Mouse (Mus musculus): ENCODE measurements around the gene Nlk. TPM values are rescaled to one million over a fixed set of nuclear protein-coding genes. Genes with fewer than 3 reads are reported as not detected.
A peak's percentile ranks its signal among the peaks of the same experiment; 100 is the strongest.
"Not testable (repeated sequence)": the region's sequence is repeated elsewhere in the genome, so short reads cannot be mapped to it uniquely, and the experiment has no call there.

Nlk gene
- total RNA-seq, 2 experiments from 2014 or later: 5.6 to 6.2 TPM

GRCm38 (mm10) chr11:78556070-78556469, 141.1 kb downstream of the Nlk start:
- DNase-seq: no peak
- intact Hi-C loops (cut with DNase I; ENCODE audit: low total_unique reads): loop anchor here (5.0 kb wide), 1 partner anchor 271 kb away; the partner anchor contains the start of gene Lyrm9

DNA sequence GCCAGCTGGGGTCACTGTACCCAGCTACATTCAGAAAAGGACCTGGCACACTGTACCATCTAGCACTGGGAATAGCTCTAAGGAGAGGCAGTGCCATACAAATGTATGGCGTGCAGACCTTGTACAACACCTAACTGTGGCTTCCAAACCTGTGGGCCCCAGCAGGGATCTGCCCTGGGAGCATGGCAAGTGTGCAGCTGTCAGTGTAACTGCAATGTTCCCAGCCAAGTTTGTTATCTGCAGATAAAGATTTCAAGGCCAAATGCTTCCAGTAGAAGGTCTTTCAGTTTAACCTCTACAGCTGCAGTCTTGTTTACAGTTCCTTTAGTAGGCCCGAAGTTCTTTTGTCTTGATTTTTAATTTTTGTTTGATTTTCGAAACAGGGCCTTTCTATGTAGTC, 141.6 kb downstream of the Nlk start:
- intact Hi-C loops (cut with DNase I; ENCODE audit: low total_unique reads): loop anchor here (5.0 kb wide), 1 partner anchor 272 kb away; the partner anchor contains the start of gene Lyrm9

DNA sequence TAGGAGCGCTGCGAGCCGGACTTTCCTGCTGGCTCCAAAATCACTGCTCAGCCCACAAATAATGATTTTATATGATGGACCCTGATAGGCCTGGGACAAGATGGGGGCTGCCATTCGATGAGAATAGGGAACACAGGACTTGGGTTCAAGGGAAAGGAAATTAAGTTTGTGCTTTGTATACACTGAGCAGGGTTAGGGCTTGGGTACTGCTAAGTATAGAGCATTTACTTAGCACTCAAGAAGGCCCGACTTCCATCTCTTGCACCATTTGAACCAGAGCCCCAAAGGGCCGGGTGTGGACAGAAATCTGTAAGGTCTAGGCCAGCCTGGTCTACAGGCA, 146.1 kb downstream of the Nlk start:
- intact Hi-C loops (cut with DNase I; ENCODE audit: low total_unique reads): no loop called here
- no peak for DNase-seq

More for the DNA sequence above, 141.6 kb downstream of the Nlk start:
- DNase-seq: no peak

DNA sequence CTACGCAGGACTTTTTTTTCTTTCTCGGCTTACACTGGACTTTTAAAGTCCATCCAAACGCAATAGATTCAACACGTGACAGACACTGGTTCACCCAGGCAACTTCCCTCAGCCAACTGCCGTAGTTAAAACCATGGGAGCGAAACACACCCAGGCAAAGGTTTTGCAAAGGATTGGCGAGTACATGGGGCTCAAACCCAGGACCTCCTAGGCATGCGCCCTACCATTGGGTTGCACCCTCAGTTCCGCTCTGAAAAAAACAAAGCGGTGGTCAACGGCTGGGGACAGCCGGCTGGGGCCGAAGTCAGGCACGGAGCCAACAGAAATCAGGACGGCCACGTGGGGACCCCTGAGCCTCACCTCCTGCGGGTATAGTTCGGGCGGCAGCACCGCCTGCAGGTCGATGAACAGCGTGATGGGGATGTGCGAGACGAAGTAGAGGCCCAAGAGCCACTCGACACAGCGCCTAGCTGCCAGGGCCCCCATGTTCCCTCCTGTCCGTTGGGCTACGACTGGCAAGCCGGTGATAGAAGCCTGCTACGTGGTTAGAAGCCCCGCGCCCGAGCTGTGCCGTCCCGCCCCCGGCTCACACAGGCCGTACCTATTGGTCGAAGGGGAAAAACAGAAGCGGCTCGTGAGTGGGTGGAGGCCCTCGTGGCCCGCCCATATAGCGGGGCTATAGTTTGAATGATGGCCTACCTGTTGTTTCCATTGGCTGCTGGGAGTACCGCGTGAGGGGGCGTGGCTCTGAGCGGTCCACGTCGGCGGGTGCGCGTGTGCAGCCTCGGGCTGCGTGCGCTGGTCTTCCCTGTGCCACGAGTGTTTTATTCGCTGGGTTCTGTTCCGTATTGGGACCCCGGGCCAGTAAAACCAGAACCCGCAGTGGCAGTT, 146.8 kb downstream of the Nlk start, which contains the start of gene Tmem97:
Gene Tmem97, minus strand, starts transcription at position 610 of the 891 bp plus-strand sequence.
- peak; percentile 95 for DNase-seq
- intact Hi-C loops (cut with DNase I; ENCODE audit: low total_unique reads): no loop called here

DNA sequence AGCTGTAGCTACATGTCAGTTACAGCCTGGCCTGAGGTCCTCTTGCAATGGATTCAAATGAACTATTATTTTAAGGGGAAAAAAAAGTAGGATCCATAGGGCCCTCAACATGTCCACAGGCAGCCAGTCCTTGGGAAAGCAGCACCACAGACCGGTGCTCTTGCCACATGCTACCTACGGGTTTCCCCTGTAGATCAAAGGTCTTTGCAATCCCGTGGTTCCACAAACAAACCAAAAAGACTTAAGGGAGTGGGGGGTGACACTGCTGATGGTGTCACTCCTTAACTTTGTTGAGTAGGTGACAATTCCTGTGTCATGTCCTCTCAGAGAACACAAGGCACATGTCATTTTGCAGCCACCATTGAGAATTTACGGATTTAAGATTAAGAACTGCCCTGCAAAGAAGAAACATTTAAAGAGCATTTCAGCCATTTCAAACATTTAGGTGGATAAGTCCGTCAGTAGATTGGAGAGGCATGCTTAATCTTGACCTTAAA, 147.6 kb downstream of the Nlk start:
- intact Hi-C loops (cut with DNase I; ENCODE audit: low total_unique reads): no loop called here

DNA sequence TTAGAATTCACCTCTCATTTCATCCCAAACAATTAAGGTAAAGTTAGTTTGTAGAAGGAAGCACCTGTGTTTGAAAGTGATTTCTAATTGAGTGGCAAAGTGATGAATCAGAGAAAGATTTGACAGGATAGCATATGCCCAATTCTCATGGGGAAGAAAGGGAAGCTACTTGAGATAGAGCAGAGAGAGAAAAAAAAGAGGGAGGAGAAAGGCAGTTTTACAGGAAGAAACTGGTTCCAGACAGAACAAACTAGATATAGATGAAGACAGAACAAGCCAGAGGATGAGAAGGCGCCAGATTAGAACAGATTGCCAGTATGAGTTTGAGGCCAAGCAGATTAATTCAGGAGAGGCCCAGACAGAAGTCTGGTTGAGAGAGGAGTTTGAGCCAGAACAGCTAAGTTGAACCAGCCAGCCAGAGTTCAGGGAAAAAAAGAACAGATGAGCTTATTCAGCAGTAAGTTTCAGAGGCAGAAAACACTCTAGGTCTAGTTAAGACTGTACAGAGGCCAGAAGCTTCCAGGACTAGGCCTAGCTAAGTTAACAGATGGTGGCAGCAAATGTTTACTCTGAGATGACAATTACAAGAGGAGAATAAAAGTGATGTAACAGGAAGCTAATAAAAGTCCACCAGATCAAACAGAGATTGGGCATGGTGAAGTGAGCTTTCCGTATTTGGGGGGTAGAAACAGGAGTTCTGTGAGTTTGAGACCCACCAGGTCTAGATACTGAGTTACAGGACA, 149.3 kb downstream of the Nlk start:
- no peak for DNase-seq
- intact Hi-C loops (cut with DNase I; ENCODE audit: low total_unique reads): no loop called here

More for the DNA sequence above, 147.6 kb downstream of the Nlk start:
- DNase-seq: no peak

DNA sequence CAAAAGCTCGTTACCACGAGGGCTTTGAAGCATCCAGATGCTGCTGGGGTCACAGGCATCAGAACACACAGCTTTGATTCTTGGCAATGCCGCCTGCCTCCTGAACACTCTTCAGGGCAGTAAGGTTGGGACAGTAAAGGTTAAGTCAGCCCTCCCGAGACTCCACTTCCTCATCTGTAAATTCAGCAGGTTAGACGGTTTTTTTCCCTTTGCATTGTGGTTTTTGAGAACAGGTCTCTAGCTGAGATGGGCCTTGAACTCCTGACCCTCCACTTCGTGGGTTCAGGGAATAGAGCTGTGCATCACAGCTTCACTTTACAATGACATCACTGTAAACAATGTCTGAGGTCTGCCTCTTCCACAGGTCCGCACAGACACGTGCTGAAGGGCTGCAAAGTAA, 152.0 kb downstream of the Nlk start:
- intact Hi-C loops (cut with DNase I; ENCODE audit: low total_unique reads): no loop called here

GRCm38 (mm10) chr11:78544449-78545111, 152.6 kb downstream of the Nlk start:
- no peak for DNase-seq
- intact Hi-C loops (cut with DNase I; ENCODE audit: low total_unique reads): no loop called here

More for the DNA sequence above, 152.0 kb downstream of the Nlk start:
- no peak for DNase-seq

- intact Hi-C loops (cut with DNase I; ENCODE audit: low total_unique reads): no loop called here
- no peak for DNase-seq
Observed at GRCm38 (mm10) chr11:78540358-78540757, 156.8 kb downstream of the Nlk start.

- intact Hi-C loops (cut with DNase I; ENCODE audit: low total_unique reads): no loop called here
- DNase-seq: no peak
Observed at GRCm38 (mm10) chr11:78536690-78537084, 160.5 kb downstream of the Nlk start.

DNA sequence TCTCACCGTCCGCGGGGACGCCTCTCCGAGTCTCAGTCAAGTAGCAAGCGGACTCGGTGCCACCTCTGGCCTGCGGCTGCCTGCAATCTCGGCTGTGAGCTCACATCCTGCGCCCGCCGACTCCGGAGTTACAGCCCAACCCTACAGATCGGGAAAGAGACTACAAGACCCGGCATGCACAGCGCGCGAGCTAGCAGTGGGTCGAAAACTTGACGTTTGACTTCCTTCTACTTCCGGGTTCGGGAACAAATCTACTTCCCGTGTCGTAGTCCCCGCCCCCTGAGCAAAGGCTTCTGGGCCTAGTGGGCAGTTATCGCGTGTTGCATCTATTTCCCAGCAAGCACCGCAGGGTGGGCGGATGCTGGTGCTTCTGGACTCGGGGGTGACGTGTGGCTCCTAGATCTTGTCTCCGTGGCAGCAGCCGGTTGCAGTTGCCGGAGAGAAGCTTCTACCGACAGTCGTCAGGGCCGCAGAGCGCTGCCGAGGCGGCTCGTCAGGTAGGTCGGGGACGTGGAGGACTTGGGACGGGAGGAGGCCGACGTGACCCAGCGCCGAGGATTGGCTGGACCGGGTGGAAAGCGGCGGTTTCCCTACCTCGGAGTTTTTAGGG, 161.0 kb downstream of the Nlk start, which contains the start of the genes Tnfaip1 and Ift20:
Gene Tnfaip1, minus strand, starts transcription at position 253 of the 610 bp plus-strand sequence.
Gene Ift20, plus strand, starts transcription at position 282 of the 610 bp plus-strand sequence.
- peak; percentile 98 for DNase-seq
- intact Hi-C loops (cut with DNase I; ENCODE audit: low total_unique reads): no loop called here

GRCm38 (mm10) chr11:78535376-78536079, 161.6 kb downstream of the Nlk start:
- intact Hi-C loops (cut with DNase I; ENCODE audit: low total_unique reads): no loop called here
- no peak for DNase-seq

DNA sequence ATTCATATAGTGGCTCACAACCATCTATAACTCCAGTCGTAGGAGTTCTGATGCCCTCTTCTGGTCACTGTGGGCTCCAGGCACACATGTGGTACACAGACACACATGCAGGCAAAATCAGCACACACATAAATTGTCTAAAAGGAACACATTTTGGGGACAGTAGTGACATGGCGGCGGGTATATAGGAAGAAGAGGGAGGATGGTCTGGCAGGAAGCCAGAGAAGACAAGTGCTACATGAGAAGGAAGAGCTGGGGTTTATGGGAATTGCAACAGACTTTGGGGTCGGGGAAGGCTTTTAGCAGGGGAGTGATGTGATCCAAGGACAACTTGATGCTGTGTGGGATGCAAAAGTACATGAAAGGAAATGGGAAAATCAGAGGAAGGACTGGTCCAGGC, 162.7 kb downstream of the Nlk start:
- intact Hi-C loops (cut with DNase I; ENCODE audit: low total_unique reads): no loop called here
- DNase-seq: no peak

DNA sequence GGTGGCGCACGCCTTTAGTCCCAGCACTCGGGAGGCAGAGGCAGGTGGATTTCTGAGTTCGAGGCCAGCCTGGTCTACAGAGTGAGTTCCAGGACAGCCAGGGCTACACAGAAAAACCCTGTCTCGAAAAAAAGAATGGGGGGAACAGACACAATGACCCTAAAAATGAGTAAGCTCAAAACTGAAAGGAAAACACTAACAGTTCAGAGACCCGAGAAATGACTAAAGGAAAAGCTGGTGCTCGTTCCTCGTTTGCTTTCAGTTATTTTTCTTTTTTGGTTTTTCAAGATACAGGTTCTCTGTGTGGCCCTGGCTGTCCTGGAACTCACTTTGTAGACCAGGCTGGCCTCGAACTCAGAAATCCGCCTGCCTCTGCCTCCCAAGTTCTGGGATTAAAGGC, 165.7 kb downstream of the Nlk start:
- DNase-seq; intact Hi-C loops (cut with DNase I; ENCODE audit: low total_unique reads): not testable (repeated sequence)

DNA sequence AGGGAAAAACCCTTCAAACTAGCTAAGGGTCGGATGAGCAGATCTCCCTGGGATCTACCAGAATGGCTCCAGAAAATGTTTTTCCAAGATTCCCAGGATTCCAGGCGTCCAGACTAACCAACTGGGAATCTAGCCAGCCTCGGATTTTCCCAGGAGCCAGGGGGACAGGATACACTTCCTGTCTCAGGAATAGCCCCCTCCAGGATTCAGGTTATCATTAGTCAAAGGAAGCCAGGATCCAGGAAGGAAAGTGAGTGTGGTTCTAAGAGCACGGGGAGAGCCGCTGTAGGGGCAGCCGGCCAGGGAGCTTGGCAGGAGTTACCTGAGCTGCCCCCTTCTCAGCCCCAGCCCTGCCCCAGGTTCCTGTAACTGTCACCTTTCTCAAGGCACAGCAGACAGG, 166.1 kb downstream of the Nlk start:
- peak; percentile 51 for DNase-seq
- intact Hi-C loops (cut with DNase I; ENCODE audit: low total_unique reads): no loop called here

GRCm38 (mm10) chr11:78530001-78530400, 167.2 kb downstream of the Nlk start:
- intact Hi-C loops (cut with DNase I; ENCODE audit: low total_unique reads): no loop called here
- DNase-seq: no peak

DNA sequence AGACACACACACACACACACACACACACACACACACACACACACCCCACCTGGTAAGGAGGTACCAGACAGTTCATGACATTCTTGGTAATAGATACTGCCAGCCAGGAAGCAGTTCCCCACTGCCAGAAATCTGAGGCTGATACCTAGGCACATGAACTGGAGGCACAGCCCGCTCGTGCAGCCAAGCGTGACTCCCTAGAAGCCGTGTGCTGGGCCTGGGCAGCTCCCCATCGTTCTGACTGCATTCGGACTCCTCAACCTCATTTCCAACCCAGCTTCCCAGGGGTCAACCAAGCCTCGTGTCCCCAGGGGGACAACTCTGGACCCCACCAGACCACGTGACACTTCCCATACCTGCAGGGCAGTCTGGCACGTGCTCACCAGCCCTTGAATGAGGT, 168.5 kb downstream of the Nlk start:
- intact Hi-C loops (cut with DNase I; ENCODE audit: low total_unique reads): no loop called here
- no peak for DNase-seq

DNA sequence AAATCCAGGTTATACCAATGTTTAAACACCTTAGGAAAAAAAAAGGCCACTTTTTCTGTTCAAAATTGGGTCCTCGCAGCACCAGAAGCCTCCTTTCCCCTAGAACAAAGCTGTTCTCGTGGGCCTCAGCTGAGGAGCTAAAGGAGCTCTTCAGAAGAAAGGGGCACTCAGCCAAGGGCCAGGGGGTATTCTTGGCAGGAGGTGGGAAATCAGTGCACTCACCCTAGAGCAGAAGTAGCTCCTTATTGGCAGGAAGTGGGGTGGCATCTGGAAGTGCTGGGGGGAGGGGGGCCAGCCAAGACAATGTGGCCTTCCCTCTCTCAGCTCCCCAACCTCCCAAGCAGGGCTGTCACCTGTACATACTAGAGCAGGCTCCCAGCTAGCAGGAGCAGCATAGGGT, 172.3 kb downstream of the Nlk start:
- DNase-seq: no peak
- intact Hi-C loops (cut with DNase I; ENCODE audit: low total_unique reads): no loop called here
